Mouse (Mus musculus) lung, postnatal 0 days (tissue): ENCODE measurements around the gene Fcor. TPM values are rescaled to one million over a fixed set of nuclear protein-coding genes. Genes with fewer than 3 reads are reported as not detected.
A peak's percentile ranks its signal among the peaks of the same experiment; 100 is the strongest.

ENCODE experiments used
- ATAC-seq: fragments of 200-750 bp; cut with Nextera tagmentation; 2 replicates; pipeline ENCODE4 v1.8.0; 2017; ENCODE audit warnings: moderate library complexity
- DNase-seq: peaks from one replicate; pipeline ENCODE4 v3.0.0-alpha.2; 2016; ENCODE audit warnings: low spot score
- H3K27ac ChIP-seq: fragments of 300-500 bp; sonication (generic); 2 replicates; pipeline ENCODE4 v1.5.1; 2014; ENCODE audit warnings: antibody characterized with exemption, mild to moderate bottlenecking, low read length, mixed read lengths
- H3K27me3 ChIP-seq: fragments of 300-500 bp; sonication (generic); replicated peaks from 2 replicates; pipeline ENCODE4 v1.6.1; 2014; ENCODE audit warnings: low read length, mixed read lengths; ENCODE audit not compliant: insufficient read depth
- H3K36me3 ChIP-seq: fragments of 300-500 bp; sonication (generic); 2 replicates; pipeline ENCODE4 v1.6.1; 2014; ENCODE audit warnings: low read length, mixed read lengths; ENCODE audit not compliant: insufficient read depth
- H3K4me1 ChIP-seq: fragments of 300-500 bp; sonication (generic); 2 replicates; pipeline ENCODE4 v1.6.1; 2014; ENCODE audit warnings: antibody characterized with exemption, low read depth, low read length, mixed read lengths; ENCODE audit not compliant: insufficient read depth
- H3K4me2 ChIP-seq: fragments of 300-500 bp; sonication (generic); replicated peaks from 2 replicates; pipeline ENCODE4 v1.6.1; 2014; ENCODE audit warnings: low read depth, mild to moderate bottlenecking, low read length, moderate library complexity, mixed read lengths
- H3K4me3 ChIP-seq: fragments of 300-500 bp; sonication (generic); 2 replicates; pipeline ENCODE4 v1.5.1; 2014; ENCODE audit warnings: low read depth, low read length
- H3K9ac ChIP-seq: fragments of 300-500 bp; sonication (generic); replicated peaks from 2 replicates; pipeline ENCODE4 v1.6.1; 2014; ENCODE audit warnings: low read depth, mild to moderate bottlenecking
- H3K9me3 ChIP-seq: fragments of 300-500 bp; sonication (generic); 2 replicates; pipeline ENCODE4 v1.6.1; 2016; ENCODE audit warnings: low read length, mixed read lengths
- CTCF ChIP-seq: IDR thresholded peaks from 2 replicates; pipeline ENCODE4 v1.5.1; 2016; ENCODE audit warnings: antibody characterized with exemption, mild to moderate bottlenecking
- EP300 ChIP-seq: IDR thresholded peaks from 2 replicates; pipeline ENCODE4 v1.6.1; 2016; ENCODE audit warnings: antibody characterized with exemption, mild to moderate bottlenecking, control low read depth
- WGBS: fragments of 180-500 bp; shearing (Covaris S2); extraction: QIAGEN DNeasy Blood & Tissue Kit; methylation state at CpG from one replicate; pipeline ENCODE4 v1.1.7; 2014; 5-methylcytosine and 5-hydroxymethylcytosine counted together
- polyA plus RNA-seq: library from polyadenylated mRNA; unstranded; fragments of >200 nt; fragmentation: Nextera tagmentation; extraction: Ambion mirVana; gene quantifications from 2 replicates; pipeline ENCODE4 v1.2.1, GENCODE M21; 2015

Fcor gene
- polyA plus RNA-seq = 6.9 and 9.1 TPM in 2 replicates

DNA sequence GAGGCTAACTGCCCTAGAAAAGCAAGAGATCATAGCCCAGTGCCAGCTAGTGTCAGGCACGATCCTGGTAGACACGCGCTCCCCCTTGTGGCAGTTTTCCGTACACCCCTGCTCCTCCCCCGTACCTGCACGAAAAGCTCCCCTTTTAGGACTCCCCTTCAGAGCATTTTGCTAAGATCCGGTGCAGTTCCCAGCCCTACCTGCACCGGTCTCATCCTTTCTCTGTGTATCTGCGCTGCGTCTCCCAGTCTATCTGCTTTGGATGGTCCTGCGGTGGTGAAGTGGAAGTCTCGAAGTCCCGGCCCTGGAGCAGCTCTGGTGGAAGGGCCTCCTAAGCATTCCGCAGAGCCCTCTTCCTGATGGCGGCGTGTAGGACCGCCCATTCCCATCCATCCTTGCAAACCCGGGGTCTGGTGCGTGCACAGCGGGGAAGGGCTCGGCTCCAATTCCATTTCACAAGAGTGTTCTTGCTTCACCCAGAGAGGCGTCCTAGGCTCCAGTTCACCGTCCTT, at the start of gene Fcor:
Gene Fcor (minus strand): TSS at position 383 of the 512 bp plus-strand sequence.
- no peak within 1 kb of the TSS for H3K27ac ChIP-seq
- peak within 1 kb of the TSS; percentile 43 for H3K9ac ChIP-seq
- no peaks in the 10 kb centered on the region for H3K9me3 ChIP-seq
- peaks cover 3% of the 10 kb centered on the region; the same call in 1 of the 2 replicates for H3K4me1 ChIP-seq
- DNase-seq = peak; percentile 93
- peak; percentile 84 for ATAC-seq
- H3K36me3 ChIP-seq = no peaks in the 10 kb centered on the region
- 1% methylated on average over 23 of the region's 23 CpGs for WGBS
- TF ChIP-seq CTCF (peak; percentile 93), EP300 (no peak; the same call in 1 of the 2 replicates)
- peak within 1 kb of the TSS; percentile 49 for H3K4me3 ChIP-seq
- no peaks in the 10 kb centered on the region for H3K27me3 ChIP-seq
- H3K4me2 ChIP-seq = peak within 1 kb of the TSS; percentile 65

GRCm38 (mm10) chr8:3721041-3721440, 48.9 kb upstream of the Fcor start:
- WGBS = 4% methylated on average over 1 of the region's 1 CpGs
- Histone ChIP-seq H3K36me3 (no peaks in the 10 kb centered on the region), H3K4me2 (no peak overlapping the region), H3K9ac (no peak overlapping the region), H3K4me3 (no peak overlapping the region), H3K4me1 (no peaks in the 10 kb centered on the region), H3K27ac (no peak overlapping the region), H3K9me3 (no peaks in the 10 kb centered on the region), H3K27me3 (no peaks in the 10 kb centered on the region)
- TF ChIP-seq EP300 (no peak), CTCF (no peak)
- no peak for DNase-seq
- no peak for ATAC-seq

DNA sequence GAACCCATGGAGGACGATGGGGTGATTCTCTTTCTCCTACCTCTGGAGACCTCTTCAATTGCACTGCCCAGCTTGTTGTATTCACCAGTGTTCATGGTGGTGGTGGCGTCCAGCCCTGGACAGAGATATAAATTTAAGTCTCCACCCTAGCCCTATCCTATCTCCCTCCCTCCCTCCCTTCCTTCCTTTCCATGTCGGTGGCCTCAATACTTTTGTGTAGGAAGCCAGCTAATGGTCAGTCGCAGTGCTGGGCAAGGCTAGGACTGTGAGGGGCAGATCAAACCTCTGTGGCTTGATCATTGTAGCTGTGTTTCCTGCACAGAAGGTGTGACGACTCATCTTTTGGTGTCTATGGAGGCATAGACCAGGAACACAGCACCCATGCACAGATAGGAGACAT, 48.4 kb upstream of the Fcor start, which contains the start of gene Clec4g:
Gene Clec4g (minus strand): TSS at position 101 of the 400 bp plus-strand sequence.
- TF ChIP-seq CTCF (no peak), EP300 (no peak)

DNA sequence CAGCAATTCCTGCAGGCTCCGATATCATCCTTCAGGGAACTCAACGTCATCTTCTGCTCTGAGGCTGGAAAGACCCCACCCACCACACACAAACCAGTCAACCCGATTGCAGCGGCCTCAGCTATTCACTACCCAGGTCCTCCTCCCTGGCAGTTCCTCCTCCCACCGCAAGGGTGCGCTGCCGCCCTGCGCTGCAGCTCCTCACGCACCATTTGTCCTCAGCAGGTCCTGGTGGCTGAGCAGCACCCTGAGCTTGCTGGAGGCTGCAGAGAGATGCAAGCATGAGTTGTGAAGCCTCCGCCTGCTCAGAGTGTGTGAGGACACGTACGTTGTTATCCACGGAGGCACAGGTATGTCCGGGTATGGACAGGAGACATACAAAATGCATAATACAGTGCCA, 46.4 kb upstream of the Fcor start:
- Histone ChIP-seq H3K9me3 (no peaks in the 10 kb centered on the region), H3K36me3 (no peaks in the 10 kb centered on the region), H3K9ac (no peak overlapping the region), H3K27me3 (no peaks in the 10 kb centered on the region), H3K4me3 (no peak overlapping the region), H3K27ac (no peak overlapping the region), H3K4me2 (no peak overlapping the region), H3K4me1 (no peaks in the 10 kb centered on the region)
- WGBS = 16% methylated on average over 14 of the region's 14 CpGs
- TF ChIP-seq EP300 (no peak), CTCF (peak; percentile 96)
- ATAC-seq (peak; percentile 53), DNase-seq (peak; percentile 59)

More for the DNA sequence above, 48.4 kb upstream of the Fcor start, which contains the start of gene Clec4g:
- H3K9ac ChIP-seq = no peak within 1 kb of the TSS
- no peaks in the 10 kb centered on the region for H3K4me1 ChIP-seq
- WGBS = 57% methylated on average over 5 of the region's 5 CpGs
- H3K4me3 ChIP-seq = no peak within 1 kb of the TSS
- no peaks in the 10 kb centered on the region for H3K27me3 ChIP-seq
- no peak within 1 kb of the TSS for H3K27ac ChIP-seq
- no peaks in the 10 kb centered on the region for H3K36me3 ChIP-seq
- DNase-seq = no peak
- H3K9me3 ChIP-seq = no peaks in the 10 kb centered on the region
- ATAC-seq = no peak
- no peak within 1 kb of the TSS for H3K4me2 ChIP-seq

- H3K4me1 ChIP-seq = no peaks in the 10 kb centered on the region
- no peak overlapping the region for H3K27ac ChIP-seq
- 74% methylated on average over 12 of the region's 12 CpGs for WGBS
- ATAC-seq (peak; percentile 53), DNase-seq (no peak)
- TF ChIP-seq CTCF = no peak
- no peak for TF ChIP-seq EP300
- H3K36me3 ChIP-seq = no peaks in the 10 kb centered on the region
- no peaks in the 10 kb centered on the region for H3K9me3 ChIP-seq
- H3K9ac ChIP-seq = no peak overlapping the region
- H3K27me3 ChIP-seq = no peaks in the 10 kb centered on the region
- no peak overlapping the region for H3K4me2 ChIP-seq
- no peak overlapping the region for H3K4me3 ChIP-seq
These were observed 45.3 kb upstream of the Fcor start for GRCm38 (mm10) chr8:3717321-3717954.

- ATAC-seq (no peak), DNase-seq (peak; percentile 30)
- Histone ChIP-seq H3K9ac (no peak overlapping the region), H3K36me3 (no peaks in the 10 kb centered on the region), H3K4me1 (no peaks in the 10 kb centered on the region), H3K4me2 (no peak overlapping the region), H3K4me3 (no peak overlapping the region), H3K9me3 (no peaks in the 10 kb centered on the region), H3K27ac (no peak overlapping the region), H3K27me3 (no peaks in the 10 kb centered on the region)
- TF ChIP-seq CTCF (no peak), EP300 (peak; percentile 57)
- 32% methylated on average over 2 of the region's 2 CpGs for WGBS
These were observed 39.5 kb upstream of the Fcor start for GRCm38 (mm10) chr8:3711646-3712045.
